Mouse (Mus musculus) spleen, adult 2 months (tissue): Measurements from ENCODE around the gene Psmd8.

ENCODE experiments used
- CTCF ChIP-seq: fragments of 200-500 bp; IDR thresholded peaks from 2 replicates; pipeline ENCODE4 v1.5.1; 2011; ENCODE audit warnings: mild to moderate bottlenecking, inconsistent platforms; ENCODE audit not compliant: insufficient read depth, insufficient read length, insufficient replicate concordance; ENCODE audit errors: extremely low read depth
- POLR2A ChIP-seq: fragments of 200-500 bp; IDR thresholded peaks from 2 replicates; pipeline ENCODE4 v1.6.1; 2011; ENCODE audit warnings: low read depth, low read length, inconsistent platforms

- no peak for TF ChIP-seq CTCF
- no peak for TF ChIP-seq POLR2A
Measured at GRCm38 (mm10) chr7:29178106-29178505, 2.4 kb downstream of the Psmd8 start.
